Mouse (Mus musculus) bone marrow, adult 2 months (tissue): ENCODE data around the gene Cnga1.

Source experiments
- CTCF ChIP-seq: fragments of 200-500 bp; IDR thresholded peaks from 2 replicates; pipeline ENCODE4 v1.5.1; 2011; ENCODE audit warnings: low read length, control low read depth; ENCODE audit not compliant: control insufficient read depth, insufficient read depth
- POLR2A ChIP-seq: fragments of 200-500 bp; IDR thresholded peaks from 2 replicates; pipeline ENCODE4 v1.6.1; 2011; ENCODE audit warnings: low read depth, mild to moderate bottlenecking, control low read depth, low read length, borderline replicate concordance; ENCODE audit not compliant: control insufficient read depth

DNA sequence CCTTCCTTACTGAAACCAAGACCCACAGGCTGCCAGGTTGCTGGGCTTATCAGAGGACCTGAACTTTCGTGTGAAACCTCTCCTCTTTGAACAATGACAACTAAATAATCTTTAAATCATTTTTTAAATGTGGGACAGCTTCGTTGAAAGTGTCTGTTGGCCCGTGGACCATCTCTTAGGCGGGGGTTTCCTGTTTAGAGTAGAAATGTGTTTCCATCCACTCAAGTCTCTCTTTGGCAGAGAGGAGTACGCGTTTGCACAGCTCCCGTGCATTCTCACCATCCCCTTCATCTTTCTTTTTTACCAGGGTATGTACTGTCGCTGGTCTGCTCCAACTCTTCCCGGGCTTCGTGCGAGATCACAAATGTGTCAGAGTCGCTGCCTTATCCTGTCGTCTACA is 14.3 kb upstream of the Cnga1 start:
- TF ChIP-seq CTCF (no peak), POLR2A (no peak)
